Mouse (Mus musculus): ENCODE data around the gene Ufc1. TPM values are rescaled to one million over a fixed set of nuclear protein-coding genes. Genes with fewer than 3 reads are reported as not detected.

The Ufc1 gene
- total and polyA plus RNA-seq, 2 experiments from 2014 or later, result 90.1 to 142 TPM

GRCm38 (mm10) chr1:171240911-171241310, 53.9 kb downstream of the Ufc1 start:
- 91% methylated on average over 10 of the region's 10 CpGs for WGBS
- H3K9ac ChIP-seq (replicated peaks; ENCODE audit: low read length), result no peak overlapping the region

GRCm38 (mm10) chr1:171239992-171240744, 54.7 kb downstream of the Ufc1 start:
- Histone ChIP-seq H3K4me1 (ENCODE audit: insufficient read depth, low read length) (no peaks in the 10 kb centered on the region), H3K27me3 (ENCODE audit: insufficient read depth, low read length) (no peaks in the 10 kb centered on the region), H3K27ac (no peak overlapping the region), H3K9me3 (ENCODE audit: low read length) (no peaks in the 10 kb centered on the region), H3K9ac (replicated peaks; ENCODE audit: low read length) (no peak overlapping the region), H3K36me3 (ENCODE audit: insufficient read depth, low read length) (peaks cover 40% of the 10 kb centered on the region), H3K4me2 (ENCODE audit: low read depth, low read length) (no peak overlapping the region), H3K4me3 (ENCODE audit: low read length) (no peak overlapping the region)
- 77% methylated on average over 15 of the region's 15 CpGs for WGBS
- ATAC-seq (no peak), DNase-seq (ENCODE audit: low spot score) (no peak)
- no peak for TF ChIP-seq CTCF (IDR thresholded peaks at IDR 0.05; ENCODE audit: low read depth)

More at GRCm38 (mm10) chr1:171240911-171241310, 53.9 kb downstream of the Ufc1 start:
- DNase-seq (ENCODE audit: low spot score) (no peak), ATAC-seq (no peak)
- Histone ChIP-seq H3K27me3 (ENCODE audit: insufficient read depth, low read length) (no peaks in the 10 kb centered on the region), H3K4me1 (ENCODE audit: insufficient read depth, low read length) (0 out of 2 replicates have a peak, but pooled peaks cover under 1% of the 10 kb centered on the region), H3K9me3 (ENCODE audit: low read length) (no peaks in the 10 kb centered on the region), H3K4me2 (ENCODE audit: low read depth, low read length) (no peak overlapping the region), H3K27ac (no peak overlapping the region), H3K4me3 (ENCODE audit: low read length) (no peak overlapping the region), H3K36me3 (ENCODE audit: insufficient read depth, low read length) (peaks cover 32% of the 10 kb centered on the region)
- TF ChIP-seq CTCF (IDR thresholded peaks at IDR 0.05; ENCODE audit: low read depth), result no peak

Other genes with a start within 250 kb of the Ufc1 start
- 15.2 and 15.9 TPM in 2 replicates for gene Fcgr3, start 230.1 kb downstream of the Ufc1 start, total RNA-seq (2014; rRNA removed)
- gene Fcgr3, start 230.1 kb downstream of the Ufc1 start, polyA plus RNA-seq (2015; fragmentation: Nextera tagmentation; extraction: Ambion mirVana), result 14.1 and 15.5 TPM in 2 replicates
- 2.7 and 6.7 TPM in 2 replicates for gene Cfap126, start 181.1 kb downstream of the Ufc1 start, total RNA-seq (2014; rRNA removed)
- 12.2 and 15.3 TPM in 2 replicates for gene Cfap126, start 181.1 kb downstream of the Ufc1 start, polyA plus RNA-seq (2015; fragmentation: Nextera tagmentation; extraction: Ambion mirVana)
- gene Sdhc, start 144.4 kb downstream of the Ufc1 start, total RNA-seq (2014; rRNA removed), result 227 and 243 TPM in 2 replicates
- gene Sdhc, start 144.4 kb downstream of the Ufc1 start, polyA plus RNA-seq (2015; fragmentation: Nextera tagmentation; extraction: Ambion mirVana), result 309 and 320 TPM in 2 replicates
- gene Mpz, start 144.3 kb downstream of the Ufc1 start, total RNA-seq (2014; rRNA removed), result 4.8 and 5.5 TPM in 2 replicates
- 5.1 and 5.9 TPM in 2 replicates for gene Mpz, start 144.3 kb downstream of the Ufc1 start, polyA plus RNA-seq (2015; fragmentation: Nextera tagmentation; extraction: Ambion mirVana)
- gene Pcp4l1, start 98.8 kb downstream of the Ufc1 start, total RNA-seq (2014; rRNA removed), result 19.4 and 23.5 TPM in 2 replicates
- gene Pcp4l1, start 98.8 kb downstream of the Ufc1 start, polyA plus RNA-seq (2015; fragmentation: Nextera tagmentation; extraction: Ambion mirVana), result 53.6 and 65.6 TPM in 2 replicates
- gene Nr1i3, start 81.1 kb downstream of the Ufc1 start, total RNA-seq (2014; rRNA removed), result not detected in 2 replicates
- gene Nr1i3, start 81.1 kb downstream of the Ufc1 start, polyA plus RNA-seq (2015; fragmentation: Nextera tagmentation; extraction: Ambion mirVana), result 0.40 and 0.43 TPM in 2 replicates
- gene Tomm40l, start 72.5 kb downstream of the Ufc1 start, total RNA-seq (2014; rRNA removed), result 44.2 and 53.6 TPM in 2 replicates
- 41.1 and 45.5 TPM in 2 replicates for gene Tomm40l, start 72.5 kb downstream of the Ufc1 start, polyA plus RNA-seq (2015; fragmentation: Nextera tagmentation; extraction: Ambion mirVana)
- gene Apoa2, start 70.0 kb downstream of the Ufc1 start, total RNA-seq (2014; rRNA removed), result not detected in 2 replicates
- 8.1 and 8.8 TPM in 2 replicates for gene Apoa2, start 70.0 kb downstream of the Ufc1 start, polyA plus RNA-seq (2015; fragmentation: Nextera tagmentation; extraction: Ambion mirVana)
- gene Fcer1g, start 60.7 kb downstream of the Ufc1 start, total RNA-seq (2014; rRNA removed), result 24.2 and 30.6 TPM in 2 replicates
- 31.4 and 34.6 TPM in 2 replicates for gene Fcer1g, start 60.7 kb downstream of the Ufc1 start, polyA plus RNA-seq (2015; fragmentation: Nextera tagmentation; extraction: Ambion mirVana)
- gene Adamts4, start 44.6 kb downstream of the Ufc1 start, total RNA-seq (2014; rRNA removed), result 7.4 and 8.9 TPM in 2 replicates
- 4.4 and 5.1 TPM in 2 replicates for gene Adamts4, start 44.6 kb downstream of the Ufc1 start, polyA plus RNA-seq (2015; fragmentation: Nextera tagmentation; extraction: Ambion mirVana)
- 234 and 269 TPM in 2 replicates for gene Ndufs2, start 43.6 kb downstream of the Ufc1 start, total RNA-seq (2014; rRNA removed)
- gene Ndufs2, start 43.6 kb downstream of the Ufc1 start, polyA plus RNA-seq (2015; fragmentation: Nextera tagmentation; extraction: Ambion mirVana), result 279 and 286 TPM in 2 replicates
- gene B4galt3, start 24.7 kb downstream of the Ufc1 start, total RNA-seq (2014; rRNA removed), result 80.5 and 101 TPM in 2 replicates
- 88.8 and 91.9 TPM in 2 replicates for gene B4galt3, start 24.7 kb downstream of the Ufc1 start, polyA plus RNA-seq (2015; fragmentation: Nextera tagmentation; extraction: Ambion mirVana)
- gene Ppox, start 13.8 kb downstream of the Ufc1 start, total RNA-seq (2014; rRNA removed), result 35.0 and 44.3 TPM in 2 replicates
- 32.4 and 34.3 TPM in 2 replicates for gene Ppox, start 13.8 kb downstream of the Ufc1 start, polyA plus RNA-seq (2015; fragmentation: Nextera tagmentation; extraction: Ambion mirVana)
- gene Usp21, start 7.0 kb downstream of the Ufc1 start, total RNA-seq (2014; rRNA removed), result 48.6 and 58.7 TPM in 2 replicates
- 71.7 and 73.3 TPM in 2 replicates for gene Usp21, start 7.0 kb downstream of the Ufc1 start, polyA plus RNA-seq (2015; fragmentation: Nextera tagmentation; extraction: Ambion mirVana)
- 28.7 and 30.2 TPM in 2 replicates for gene Dedd, start 34.1 kb upstream of the Ufc1 start, total RNA-seq (2014; rRNA removed)
- 38.4 and 39.9 TPM in 2 replicates for gene Dedd, start 34.1 kb upstream of the Ufc1 start, polyA plus RNA-seq (2015; fragmentation: Nextera tagmentation; extraction: Ambion mirVana)
- gene Nit1, start 50.6 kb upstream of the Ufc1 start, total RNA-seq (2014; rRNA removed), result 49.0 and 51.8 TPM in 2 replicates
- gene Nit1, start 50.6 kb upstream of the Ufc1 start, polyA plus RNA-seq (2015; fragmentation: Nextera tagmentation; extraction: Ambion mirVana), result 44.7 and 45.9 TPM in 2 replicates
- gene Pfdn2, start 50.6 kb upstream of the Ufc1 start, total RNA-seq (2014; rRNA removed), result 11.9 and 13.1 TPM in 2 replicates
- 136 and 140 TPM in 2 replicates for gene Pfdn2, start 50.6 kb upstream of the Ufc1 start, polyA plus RNA-seq (2015; fragmentation: Nextera tagmentation; extraction: Ambion mirVana)
- gene Klhdc9, start 65.8 kb upstream of the Ufc1 start, total RNA-seq (2014; rRNA removed), result 4.3 and 5.1 TPM in 2 replicates
- gene Klhdc9, start 65.8 kb upstream of the Ufc1 start, polyA plus RNA-seq (2015; fragmentation: Nextera tagmentation; extraction: Ambion mirVana), result 5.3 and 7.8 TPM in 2 replicates
- gene Nectin4, start 75.1 kb upstream of the Ufc1 start, total RNA-seq (2014; rRNA removed), result 2.8 and 5.0 TPM in 2 replicates
- 3.8 and 4.9 TPM in 2 replicates for gene Nectin4, start 75.1 kb upstream of the Ufc1 start, polyA plus RNA-seq (2015; fragmentation: Nextera tagmentation; extraction: Ambion mirVana)
- gene Arhgap30, start 93.9 kb upstream of the Ufc1 start, total RNA-seq (2014; rRNA removed), result 0.52 and 1.3 TPM in 2 replicates
- gene Arhgap30, start 93.9 kb upstream of the Ufc1 start, polyA plus RNA-seq (2015; fragmentation: Nextera tagmentation; extraction: Ambion mirVana), result 0.77 and 0.84 TPM in 2 replicates
- gene Usf1, start 116.3 kb upstream of the Ufc1 start, total RNA-seq (2014; rRNA removed), result 133 and 148 TPM in 2 replicates
- gene Usf1, start 116.3 kb upstream of the Ufc1 start, polyA plus RNA-seq (2015; fragmentation: Nextera tagmentation; extraction: Ambion mirVana), result 132 and 141 TPM in 2 replicates
- 1.5 TPM in 1 of 2 replicates, not detected in the other for gene Tstd1, start 123.8 kb upstream of the Ufc1 start, total RNA-seq (2014; rRNA removed)
- 2.3 and 2.7 TPM in 2 replicates for gene Tstd1, start 123.8 kb upstream of the Ufc1 start, polyA plus RNA-seq (2015; fragmentation: Nextera tagmentation; extraction: Ambion mirVana)
- 5.7 and 8.2 TPM in 2 replicates for gene F11r, start 142.5 kb upstream of the Ufc1 start, total RNA-seq (2014; rRNA removed)
- 14.2 and 14.4 TPM in 2 replicates for gene F11r, start 142.5 kb upstream of the Ufc1 start, polyA plus RNA-seq (2015; fragmentation: Nextera tagmentation; extraction: Ambion mirVana)
- 10.1 and 10.4 TPM in 2 replicates for gene Alyref2, start 208.5 kb upstream of the Ufc1 start, total RNA-seq (2014; rRNA removed)
- 20.5 and 20.6 TPM in 2 replicates for gene Alyref2, start 208.5 kb upstream of the Ufc1 start, polyA plus RNA-seq (2015; fragmentation: Nextera tagmentation; extraction: Ambion mirVana)
- not detected in 2 replicates for gene Itln1, start 240.3 kb upstream of the Ufc1 start, total RNA-seq (2014; rRNA removed)
- not detected in 2 replicates for gene Itln1, start 240.3 kb upstream of the Ufc1 start, polyA plus RNA-seq (2015; fragmentation: Nextera tagmentation; extraction: Ambion mirVana)